Mouse (Mus musculus) embryonic facial prominence, embryonic 12.5 days (tissue): ENCODE results near the gene Mdm2. TPM values are rescaled to one million over a fixed set of nuclear protein-coding genes. Genes with fewer than 3 reads are reported as not detected.
"Not testable (repeated sequence)": the region's sequence is repeated elsewhere in the genome, so short reads cannot be mapped to it uniquely, and the experiment has no call there.

Source experiments
- ATAC-seq: fragments of 200-750 bp; cut with Nextera tagmentation; 2 replicates; pipeline ENCODE4 v1.8.0; 2017; ENCODE audit not compliant: insufficient number of reproducible peaks, insufficient read depth, low FRiP score, low TSS enrichment
- H3K27ac ChIP-seq: fragments of 300-500 bp; sonication (generic); 2 replicates; pipeline ENCODE4 v1.5.1; 2016; ENCODE audit warnings: mild to moderate bottlenecking
- H3K27me3 ChIP-seq: fragments of 300-500 bp; sonication (generic); 2 replicates; pipeline ENCODE4 v1.6.1; 2016; ENCODE audit warnings: mild to moderate bottlenecking, moderate library complexity
- H3K36me3 ChIP-seq: fragments of 300-500 bp; sonication (generic); 2 replicates; pipeline ENCODE4 v1.6.1; 2016; ENCODE audit warnings: mild to moderate bottlenecking
- H3K4me1 ChIP-seq: fragments of 300-500 bp; sonication (generic); 2 replicates; pipeline ENCODE4 v1.6.1; 2016
- H3K4me2 ChIP-seq: fragments of 300-500 bp; sonication (generic); replicated peaks from 2 replicates; pipeline ENCODE4 v1.6.1; 2016; ENCODE audit warnings: mild to moderate bottlenecking, moderate library complexity
- H3K4me3 ChIP-seq: fragments of 300-500 bp; sonication (generic); 2 replicates; pipeline ENCODE4 v1.5.1; 2016; ENCODE audit warnings: mild to moderate bottlenecking
- H3K9ac ChIP-seq: fragments of 300-500 bp; sonication (generic); 2 replicates; pipeline ENCODE4 v1.6.1; 2016; ENCODE audit warnings: mild to moderate bottlenecking, moderate library complexity
- H3K9me3 ChIP-seq: fragments of 300-500 bp; sonication (generic); 2 replicates; pipeline ENCODE4 v1.6.1; 2016; ENCODE audit warnings: mild to moderate bottlenecking, moderate library complexity
- WGBS: fragments of 180-500 bp; shearing (Covaris S2); methylation state at CpG from one replicate; pipeline ENCODE4 v1.1.7; 2016; 5-methylcytosine and 5-hydroxymethylcytosine counted together
- polyA plus RNA-seq: library from polyadenylated mRNA; unstranded; fragments of >200 nt; fragmentation: Nextera tagmentation; extraction: Ambion mirVana; gene quantifications from 2 replicates; pipeline ENCODE4 v1.2.1, GENCODE M21; 2016

Mdm2 gene
- polyA plus RNA-seq, 1 experiment from 2014 or later: 55.9 TPM

- Histone ChIP-seq H3K27ac (no peak overlapping the region), H3K9me3 (no peaks in the 10 kb centered on the region), H3K36me3 (peaks cover 50% of the 10 kb centered on the region), H3K9ac (no peak overlapping the region), H3K4me3 (no peak overlapping the region), H3K4me2 (no peak overlapping the region), H3K27me3 (no peaks in the 10 kb centered on the region), H3K4me1 (peaks cover 12% of the 10 kb centered on the region)
- 89% methylated on average over 2 of the region's 2 CpGs for whole genome bisulfite sequencing
- ATAC-seq: no peak
Observed at GRCm38 (mm10) chr10:117707114-117707838, 3.3 kb downstream of the Mdm2 start.

GRCm38 (mm10) chr10:117706440-117706839 lies 4.1 kb downstream of the Mdm2 start:
- peaks cover 59% of the 10 kb centered on the region for H3K36me3 ChIP-seq
- H3K27ac ChIP-seq: no peak overlapping the region
- H3K4me2 ChIP-seq: no peak overlapping the region
- peaks cover 10% of the 10 kb centered on the region for H3K4me1 ChIP-seq
- H3K9ac ChIP-seq: no peak overlapping the region
- H3K4me3 ChIP-seq: no peak overlapping the region
- H3K9me3 ChIP-seq: no peaks in the 10 kb centered on the region
- ATAC-seq: no peak
- 89% methylated on average over 6 of the region's 6 CpGs for WGBS
- no peaks in the 10 kb centered on the region for H3K27me3 ChIP-seq

- no peak overlapping the region for H3K4me2 ChIP-seq
- H3K27me3 ChIP-seq: no peaks in the 10 kb centered on the region
- H3K4me1 ChIP-seq: peaks cover 9% of the 10 kb centered on the region
- H3K27ac ChIP-seq: no peak overlapping the region
- H3K9me3 ChIP-seq: no peaks in the 10 kb centered on the region
- no peak overlapping the region for H3K4me3 ChIP-seq
- peaks cover 62% of the 10 kb centered on the region for H3K36me3 ChIP-seq
- no peak for ATAC-seq
- no peak overlapping the region for H3K9ac ChIP-seq
Observed at GRCm38 (mm10) chr10:117705806-117706205, 4.8 kb downstream of the Mdm2 start.

GRCm38 (mm10) chr10:117704964-117705335 lies 5.6 kb downstream of the Mdm2 start:
- no peak overlapping the region for H3K4me3 ChIP-seq
- H3K4me1 ChIP-seq: peaks cover 9% of the 10 kb centered on the region
- H3K27me3 ChIP-seq: no peaks in the 10 kb centered on the region
- no peak overlapping the region for H3K9ac ChIP-seq
- WGBS: 96% methylated on average over 6 of the region's 6 CpGs
- no peak overlapping the region for H3K27ac ChIP-seq
- H3K36me3 ChIP-seq: peaks cover 71% of the 10 kb centered on the region
- H3K4me2 ChIP-seq: no peak overlapping the region
- no peak for ATAC-seq
- H3K9me3 ChIP-seq: no peaks in the 10 kb centered on the region

GRCm38 (mm10) chr10:117704314-117704963 lies 6.1 kb downstream of the Mdm2 start:
- H3K4me3 ChIP-seq, H3K9ac ChIP-seq, H3K4me1 ChIP-seq, ATAC-seq, H3K27ac ChIP-seq, H3K27me3 ChIP-seq, H3K9me3 ChIP-seq, H3K4me2 ChIP-seq: not testable (repeated sequence)
- H3K36me3 ChIP-seq: peaks cover 76% of the 10 kb centered on the region
- 96% methylated on average over 6 of the region's 6 CpGs for WGBS

GRCm38 (mm10) chr10:117703506-117703905 lies 7.1 kb downstream of the Mdm2 start:
- Histone ChIP-seq H3K4me1 (no peaks in the 10 kb centered on the region), H3K9ac (no peak overlapping the region), H3K4me2 (no peak overlapping the region), H3K27ac (no peak overlapping the region), H3K27me3 (no peaks in the 10 kb centered on the region), H3K9me3 (no peaks in the 10 kb centered on the region), H3K36me3 (peaks cover 84% of the 10 kb centered on the region), H3K4me3 (no peak overlapping the region)
- WGBS: 94% methylated on average over 3 of the region's 3 CpGs
- ATAC-seq: no peak

- Histone ChIP-seq H3K9ac (no peak overlapping the region), H3K4me2 (no peak overlapping the region), H3K4me3 (no peak overlapping the region), H3K36me3 (peaks cover 88% of the 10 kb centered on the region), H3K27ac (no peak overlapping the region), H3K4me1 (no peaks in the 10 kb centered on the region), H3K27me3 (no peaks in the 10 kb centered on the region), H3K9me3 (no peaks in the 10 kb centered on the region)
- WGBS: 97% methylated on average over 6 of the region's 6 CpGs
- no peak for ATAC-seq
Observed at GRCm38 (mm10) chr10:117702024-117702833, 8.3 kb downstream of the Mdm2 start.

GRCm38 (mm10) chr10:117701034-117701829 lies 9.3 kb downstream of the Mdm2 start:
- 94% methylated on average over 6 of the region's 6 CpGs for WGBS
- no peak overlapping the region for H3K4me3 ChIP-seq
- H3K9ac ChIP-seq: no peak overlapping the region
- H3K36me3 ChIP-seq: peaks cover 88% of the 10 kb centered on the region
- H3K9me3 ChIP-seq: no peaks in the 10 kb centered on the region
- no peak overlapping the region for H3K27ac ChIP-seq
- H3K4me1 ChIP-seq: no peaks in the 10 kb centered on the region
- no peaks in the 10 kb centered on the region for H3K27me3 ChIP-seq
- no peak for ATAC-seq
- H3K4me2 ChIP-seq: no peak overlapping the region

- Histone ChIP-seq H3K4me1 (no peaks in the 10 kb centered on the region), H3K4me3 (no peak overlapping the region), H3K27me3 (no peaks in the 10 kb centered on the region), H3K4me2 (no peak overlapping the region), H3K27ac (no peak overlapping the region), H3K9me3 (no peaks in the 10 kb centered on the region), H3K9ac (no peak overlapping the region), H3K36me3 (peaks cover 93% of the 10 kb centered on the region)
- WGBS: 98% methylated on average over 1 of the region's 1 CpGs
- ATAC-seq: no peak
Observed at GRCm38 (mm10) chr10:117700450-117700849, 10.1 kb downstream of the Mdm2 start.

GRCm38 (mm10) chr10:117699914-117700313 lies 10.6 kb downstream of the Mdm2 start:
- 96% methylated on average over 4 of the region's 4 CpGs for WGBS
- Histone ChIP-seq H3K27me3 (no peaks in the 10 kb centered on the region), H3K36me3 (peaks cover 93% of the 10 kb centered on the region), H3K9me3 (no peaks in the 10 kb centered on the region), H3K27ac (no peak overlapping the region), H3K4me3 (no peak overlapping the region), H3K9ac (no peak overlapping the region), H3K4me1 (no peaks in the 10 kb centered on the region), H3K4me2 (no peak overlapping the region)
- no peak for ATAC-seq

GRCm38 (mm10) chr10:117698313-117699138 lies 12.0 kb downstream of the Mdm2 start:
- Histone ChIP-seq H3K4me3 (no peak overlapping the region), H3K36me3 (peaks cover 92% of the 10 kb centered on the region), H3K9me3 (no peaks in the 10 kb centered on the region), H3K4me1 (no peaks in the 10 kb centered on the region), H3K27ac (no peak overlapping the region), H3K4me2 (no peak overlapping the region), H3K27me3 (no peaks in the 10 kb centered on the region), H3K9ac (no peak overlapping the region)
- 93% methylated on average over 10 of the region's 10 CpGs for WGBS
- no peak for ATAC-seq
